Mouse (Mus musculus) liver, embryonic 15.5 days (tissue): ENCODE results near the gene Slc12a4. TPM values are rescaled to one million over a fixed set of nuclear protein-coding genes. Genes with fewer than 3 reads are reported as not detected.
A peak's percentile ranks its signal among the peaks of the same experiment; 100 is the strongest.

Experiments used
- ATAC-seq: fragments of 200-750 bp; cut with Nextera tagmentation; 2 replicates; pipeline ENCODE4 v1.8.0; 2017; ENCODE audit warnings: moderate number of reproducible peaks, mild to moderate bottlenecking, moderate library complexity; ENCODE audit not compliant: insufficient read depth
- H3K27ac ChIP-seq: fragments of 300-500 bp; sonication (generic); replicated peaks from 2 replicates; pipeline ENCODE4 v1.5.1; 2015; ENCODE audit warnings: mild to moderate bottlenecking, inconsistent platforms
- H3K27me3 ChIP-seq: fragments of 300-500 bp; sonication (generic); 2 replicates; pipeline ENCODE4 v1.6.1; 2015; ENCODE audit warnings: mild to moderate bottlenecking, inconsistent platforms
- H3K36me3 ChIP-seq: fragments of 300-500 bp; sonication (generic); replicated peaks from 2 replicates; pipeline ENCODE4 v1.6.1; 2015; ENCODE audit warnings: moderate library complexity, mild to moderate bottlenecking, inconsistent platforms
- H3K4me1 ChIP-seq: fragments of 300-500 bp; sonication (generic); replicated peaks from 2 replicates; pipeline ENCODE4 v1.6.1; 2015; ENCODE audit warnings: inconsistent platforms
- H3K4me2 ChIP-seq: fragments of 300-500 bp; sonication (generic); 2 replicates; pipeline ENCODE4 v1.6.1; 2015; ENCODE audit warnings: moderate library complexity, mild to moderate bottlenecking, inconsistent platforms
- H3K4me3 ChIP-seq: fragments of 300-500 bp; sonication (generic); replicated peaks from 2 replicates; pipeline ENCODE4 v1.5.1; 2015; ENCODE audit warnings: mild to moderate bottlenecking, inconsistent platforms
- H3K9ac ChIP-seq: fragments of 300-500 bp; sonication (generic); 2 replicates; pipeline ENCODE4 v1.6.1; 2015; ENCODE audit warnings: moderate library complexity, mild to moderate bottlenecking, inconsistent platforms
- H3K9me3 ChIP-seq: fragments of 300-500 bp; sonication (generic); replicated peaks from 2 replicates; pipeline ENCODE4 v1.6.1; 2016; ENCODE audit warnings: inconsistent platforms
- WGBS: fragments of 180-500 bp; shearing (Covaris S2); methylation state at CpG from one replicate; pipeline ENCODE4 v1.1.7; 2015; ENCODE audit warnings: mixed read lengths; ENCODE audit not compliant: insufficient replicate concordance; 5-methylcytosine and 5-hydroxymethylcytosine counted together
- polyA plus RNA-seq: library from polyadenylated mRNA; unstranded; fragments of >200 nt; fragmentation: Nextera tagmentation; extraction: Ambion mirVana; gene quantifications from 2 replicates; pipeline ENCODE4 v1.2.1, GENCODE M21; 2015

Gene Slc12a4
- polyA plus RNA-seq, 1 experiment from 2014 or later, result 10.6 TPM

DNA sequence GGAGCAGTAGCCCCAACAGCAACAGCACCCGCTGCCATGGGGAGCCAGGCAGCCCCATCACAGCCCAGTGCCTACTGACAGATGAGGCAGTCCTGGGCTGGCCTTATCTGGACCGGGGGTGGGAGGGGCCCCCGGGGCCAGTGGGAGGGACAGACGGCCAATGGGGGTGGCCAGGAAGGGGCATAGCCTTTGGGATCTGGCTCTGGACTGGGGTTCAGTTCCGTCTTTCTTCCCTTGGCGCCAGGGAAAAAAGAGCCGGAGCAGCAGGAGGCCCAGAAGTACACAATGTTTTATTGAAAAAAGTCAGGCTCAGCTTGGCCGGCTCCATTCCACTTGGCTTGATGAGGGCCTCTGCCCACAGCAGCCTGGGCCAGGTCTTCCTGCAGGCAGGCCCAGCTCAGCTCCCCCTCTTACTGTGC, 22.6 kb downstream of the Slc12a4 start, which contains the start of gene Lcat:
Lcat (minus strand) TSS at position 62 of the 419 bp plus-strand sequence.
- no peaks in the 10 kb centered on the region for H3K27me3 ChIP-seq
- peak; percentile 61 for ATAC-seq
- H3K36me3 ChIP-seq, result peaks cover 61% of the 10 kb centered on the region
- H3K4me2 ChIP-seq, result peak within 1 kb of the TSS; percentile 57
- H3K4me1 ChIP-seq, result peaks cover 18% of the 10 kb centered on the region
- no peaks in the 10 kb centered on the region for H3K9me3 ChIP-seq
- WGBS, result 55% methylated on average over 8 of the region's 8 CpGs
- no peak within 1 kb of the TSS for H3K9ac ChIP-seq
- peak within 1 kb of the TSS; percentile 72 for H3K27ac ChIP-seq
- H3K4me3 ChIP-seq, result peak within 1 kb of the TSS; percentile 38

DNA sequence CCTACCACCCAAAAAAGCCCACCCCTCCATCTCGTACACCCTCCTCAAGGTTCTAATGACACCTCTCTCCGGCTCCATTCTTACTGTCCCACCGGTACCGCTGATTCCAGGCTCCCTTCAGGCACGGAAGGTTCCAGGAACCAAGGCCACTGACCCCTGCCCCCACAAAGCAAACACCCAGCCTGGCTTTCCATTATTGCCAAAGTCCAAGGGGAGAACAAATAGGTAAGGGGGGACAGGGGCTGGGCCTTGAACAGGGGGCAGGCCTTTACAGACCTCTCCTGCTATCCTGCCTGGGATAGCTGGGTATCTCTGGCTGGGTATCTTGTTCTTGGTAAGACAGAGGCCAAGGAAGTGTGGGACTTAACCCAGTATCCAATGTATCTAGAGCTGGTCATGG, 23.4 kb downstream of the Slc12a4 start:
- 83% methylated on average over 5 of the region's 5 CpGs for WGBS

GRCm38 (mm10) chr8:105942026-105942425, 23.9 kb downstream of the Slc12a4 start:
- ATAC-seq, result no peak; the same call in 1 of the 2 replicates
- H3K27me3 ChIP-seq, result no peaks in the 10 kb centered on the region
- H3K9ac ChIP-seq, result no peak overlapping the region
- H3K4me1 ChIP-seq, result peaks cover 23% of the 10 kb centered on the region
- H3K36me3 ChIP-seq, result peaks cover 48% of the 10 kb centered on the region
- H3K9me3 ChIP-seq, result no peaks in the 10 kb centered on the region
- H3K4me3 ChIP-seq, result peak overlapping the region; percentile 38
- whole genome bisulfite sequencing, result 77% methylated on average over 11 of the region's 11 CpGs
- H3K4me2 ChIP-seq, result peak overlapping the region; percentile 57
- H3K27ac ChIP-seq, result peak overlapping the region; percentile 70

More for the DNA sequence above, 23.4 kb downstream of the Slc12a4 start:
- peaks cover 23% of the 10 kb centered on the region for H3K4me1 ChIP-seq
- H3K9me3 ChIP-seq, result no peaks in the 10 kb centered on the region
- peaks cover 53% of the 10 kb centered on the region for H3K36me3 ChIP-seq
- peak overlapping the region; percentile 72 for H3K27ac ChIP-seq
- peak overlapping the region; percentile 47 for H3K4me2 ChIP-seq
- peak overlapping the region; percentile 38 for H3K4me3 ChIP-seq
- no peaks in the 10 kb centered on the region for H3K27me3 ChIP-seq
- ATAC-seq, result peak; percentile 68
- H3K9ac ChIP-seq, result no peak overlapping the region

DNA sequence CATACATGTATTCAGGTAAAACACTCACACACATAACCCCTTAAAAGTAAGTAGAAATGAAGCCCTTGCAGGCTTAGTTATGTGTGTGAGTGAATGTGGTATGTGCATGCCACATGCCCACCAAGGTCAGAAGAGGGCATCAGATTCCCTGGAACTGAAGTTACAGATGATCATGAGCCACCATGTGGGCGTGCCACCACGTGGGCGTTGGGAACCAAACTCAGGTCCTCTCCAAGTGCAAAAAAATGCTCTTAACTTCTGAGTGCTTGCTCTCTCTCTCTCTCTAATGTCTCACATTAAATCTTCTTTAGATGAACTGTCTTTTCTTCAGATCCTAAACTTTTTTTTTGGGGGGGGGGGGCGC, 27.6 kb downstream of the Slc12a4 start, which contains the start of gene Psmb10:
Psmb10 (minus strand) TSS at position 139 of the 364 bp plus-strand sequence.
- Histone ChIP-seq H3K27me3 (no peaks in the 10 kb centered on the region), H3K9ac (peak within 1 kb of the TSS; percentile 72), H3K4me1 (peaks cover 38% of the 10 kb centered on the region), H3K4me2 (peak within 1 kb of the TSS; percentile 93), H3K4me3 (peak within 1 kb of the TSS; percentile 72), H3K9me3 (no peaks in the 10 kb centered on the region), H3K27ac (peak within 1 kb of the TSS; percentile 82), H3K36me3 (peaks cover 14% of the 10 kb centered on the region; the same call in 1 of the 2 replicates)
- ATAC-seq, result no peak
- WGBS, result 2% methylated on average over 4 of the region's 4 CpGs

DNA sequence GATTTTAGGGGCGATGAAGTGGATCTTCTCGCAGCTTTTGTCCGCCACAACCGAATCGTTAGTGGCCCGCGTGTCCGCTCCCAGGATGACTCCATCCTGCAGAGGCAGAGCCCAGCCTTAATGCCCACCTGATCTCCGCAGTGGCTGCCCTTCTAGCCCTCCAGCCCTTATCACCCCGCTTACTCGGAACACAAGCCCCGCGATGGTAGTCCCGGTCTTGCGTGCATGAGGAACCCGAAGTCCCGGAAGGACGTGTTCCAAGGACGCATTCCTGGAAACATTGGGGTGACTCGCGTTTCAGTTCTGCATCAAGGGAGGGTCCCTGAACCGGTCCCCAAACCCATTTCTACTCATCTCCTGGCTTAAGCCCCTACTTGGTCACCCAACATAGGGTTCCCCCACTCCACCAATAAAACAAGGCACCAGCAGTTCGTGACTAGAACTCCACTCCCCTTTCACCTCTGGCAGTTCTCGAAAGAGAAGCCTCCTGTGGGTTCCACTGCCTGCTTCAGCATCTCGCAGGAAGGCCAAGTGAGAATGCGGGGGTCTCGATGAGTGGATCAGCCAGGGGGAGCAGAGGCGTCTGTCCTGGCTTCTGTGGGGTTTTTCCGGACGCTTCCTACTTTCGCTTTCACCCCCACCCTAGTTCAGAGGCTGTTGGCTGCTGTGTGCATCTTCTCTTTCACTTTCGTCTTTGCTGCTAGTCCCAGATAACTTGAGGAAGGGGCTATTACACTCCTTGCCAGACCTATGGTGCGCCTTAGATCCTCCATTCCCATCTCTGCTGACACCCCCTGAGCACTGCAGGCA, 28.2 kb downstream of the Slc12a4 start:
- peak; percentile 14 for ATAC-seq
- WGBS, result under 1% methylated on average over 33 of the region's 33 CpGs

DNA sequence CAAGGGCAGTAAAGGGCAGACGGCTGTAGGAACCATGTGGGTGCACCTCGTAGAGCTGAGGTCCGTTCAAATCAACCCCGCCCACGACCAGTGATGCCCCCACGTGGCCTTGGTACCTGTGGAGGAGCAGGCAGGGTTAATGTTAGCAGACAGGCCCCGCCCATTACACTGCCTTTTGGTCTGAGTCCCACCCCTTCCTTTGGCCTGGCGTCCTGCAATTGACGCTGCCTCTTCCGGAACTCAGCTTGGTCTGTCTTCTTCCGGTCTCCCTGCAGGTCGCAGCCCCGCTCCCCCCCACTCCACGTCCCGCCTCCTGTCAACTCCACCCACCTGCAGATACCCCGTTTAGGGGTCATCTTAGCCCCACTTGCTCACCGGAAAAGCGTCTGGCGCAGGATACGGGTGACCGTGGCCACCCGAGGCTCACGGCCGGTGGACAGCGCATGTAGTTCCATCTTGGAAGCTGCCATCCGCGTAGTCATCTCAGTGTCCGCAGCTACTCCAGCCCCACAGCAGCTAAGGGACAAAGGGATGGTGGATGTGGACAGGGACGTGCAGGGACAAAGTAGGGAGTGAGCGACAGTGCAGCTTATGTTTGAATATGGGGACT, 28.9 kb downstream of the Slc12a4 start:
- peaks cover 34% of the 10 kb centered on the region for H3K4me1 ChIP-seq
- peak; percentile 71 for ATAC-seq
- H3K9ac ChIP-seq, result peak overlapping the region; percentile 72
- 0 out of 2 replicates have a peak, but pooled peaks cover 10% of the 10 kb centered on the region for H3K36me3 ChIP-seq
- H3K27me3 ChIP-seq, result no peaks in the 10 kb centered on the region
- no peaks in the 10 kb centered on the region for H3K9me3 ChIP-seq
- 1% methylated on average over 30 of the region's 30 CpGs for whole genome bisulfite sequencing
- peak overlapping the region; percentile 82 for H3K27ac ChIP-seq
- H3K4me2 ChIP-seq, result peak overlapping the region; percentile 93
- H3K4me3 ChIP-seq, result peak overlapping the region; percentile 72

More for the DNA sequence above, 28.2 kb downstream of the Slc12a4 start:
- no peaks in the 10 kb centered on the region for H3K9me3 ChIP-seq
- 0 out of 2 replicates have a peak, but pooled peaks cover 10% of the 10 kb centered on the region for H3K36me3 ChIP-seq
- H3K27me3 ChIP-seq, result no peaks in the 10 kb centered on the region
- peak overlapping the region; percentile 72 for H3K9ac ChIP-seq
- H3K4me2 ChIP-seq, result peak overlapping the region; percentile 93
- H3K4me3 ChIP-seq, result peak overlapping the region; percentile 72
- peaks cover 34% of the 10 kb centered on the region for H3K4me1 ChIP-seq
- H3K27ac ChIP-seq, result peak overlapping the region; percentile 82

- Histone ChIP-seq H3K27ac (peak overlapping the region; percentile 82), H3K27me3 (no peaks in the 10 kb centered on the region), H3K9me3 (no peaks in the 10 kb centered on the region), H3K4me1 (peaks cover 34% of the 10 kb centered on the region), H3K4me2 (peak overlapping the region; percentile 93), H3K4me3 (peak overlapping the region; percentile 72), H3K9ac (peak overlapping the region; percentile 72), H3K36me3 (0 out of 2 replicates have a peak, but pooled peaks cover 10% of the 10 kb centered on the region)
- WGBS, result 20% methylated on average over 7 of the region's 7 CpGs
- ATAC-seq, result no peak
Observed at GRCm38 (mm10) chr8:105935863-105936603, 29.9 kb downstream of the Slc12a4 start.

DNA sequence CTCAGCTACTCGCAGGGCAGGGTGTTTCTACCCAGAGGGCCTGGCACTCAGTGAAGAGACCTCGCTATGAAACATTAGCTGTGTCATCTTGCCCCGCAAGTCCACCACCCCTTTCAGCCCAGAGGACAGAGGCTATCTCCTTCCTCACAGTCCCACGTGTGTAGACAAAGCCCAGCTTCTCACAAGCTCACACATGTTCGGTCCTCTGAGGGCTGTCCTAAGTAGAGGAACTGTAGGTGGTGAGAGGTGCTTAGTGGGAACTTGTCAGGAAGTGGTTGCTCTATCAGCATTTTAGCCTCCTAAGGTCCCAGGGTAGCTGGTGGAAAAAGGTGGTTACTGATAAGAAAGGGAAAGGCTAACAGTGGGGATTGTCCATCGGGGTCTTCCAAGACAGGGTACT, 30.8 kb downstream of the Slc12a4 start:
- Histone ChIP-seq H3K27ac (peak overlapping the region; percentile 82), H3K36me3 (peaks cover 14% of the 10 kb centered on the region; the same call in 1 of the 2 replicates), H3K9ac (no peak overlapping the region), H3K27me3 (no peaks in the 10 kb centered on the region), H3K4me1 (peaks cover 41% of the 10 kb centered on the region), H3K4me2 (peak overlapping the region; percentile 27; the same call in 1 of the 2 replicates), H3K9me3 (no peaks in the 10 kb centered on the region), H3K4me3 (no peak overlapping the region)
- no peak for ATAC-seq
- WGBS, result 21% methylated on average over 6 of the region's 6 CpGs

DNA sequence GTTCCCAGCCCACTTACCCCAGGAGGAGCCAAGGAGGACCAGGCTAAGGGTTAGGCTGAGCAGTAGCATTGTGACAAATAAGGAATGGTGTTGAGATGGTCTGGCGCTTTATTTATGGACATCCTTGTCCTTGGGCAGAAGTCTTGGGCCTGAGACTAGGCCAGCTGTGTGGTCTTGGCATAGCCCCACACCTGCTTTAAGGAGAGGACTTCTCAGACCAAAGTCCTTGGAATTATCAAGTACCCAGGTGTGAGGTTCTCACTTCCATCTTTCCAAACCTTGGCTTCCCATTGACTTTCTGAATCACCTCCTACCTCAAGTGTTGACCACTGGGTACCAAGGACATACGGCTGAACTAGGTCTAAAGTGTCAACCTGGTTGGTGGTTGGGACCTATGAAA, 32.1 kb downstream of the Slc12a4 start, which contains the start of gene Ctrl:
Ctrl (minus strand) TSS at position 101 of the 400 bp plus-strand sequence.
- 76% methylated on average over 2 of the region's 2 CpGs for WGBS
- Histone ChIP-seq H3K27ac (no peak within 1 kb of the TSS), H3K27me3 (no peaks in the 10 kb centered on the region), H3K36me3 (peaks cover 17% of the 10 kb centered on the region), H3K9ac (no peak within 1 kb of the TSS), H3K4me1 (peaks cover 38% of the 10 kb centered on the region), H3K9me3 (no peaks in the 10 kb centered on the region), H3K4me2 (no peak within 1 kb of the TSS), H3K4me3 (no peak within 1 kb of the TSS)
- ATAC-seq, result no peak

DNA sequence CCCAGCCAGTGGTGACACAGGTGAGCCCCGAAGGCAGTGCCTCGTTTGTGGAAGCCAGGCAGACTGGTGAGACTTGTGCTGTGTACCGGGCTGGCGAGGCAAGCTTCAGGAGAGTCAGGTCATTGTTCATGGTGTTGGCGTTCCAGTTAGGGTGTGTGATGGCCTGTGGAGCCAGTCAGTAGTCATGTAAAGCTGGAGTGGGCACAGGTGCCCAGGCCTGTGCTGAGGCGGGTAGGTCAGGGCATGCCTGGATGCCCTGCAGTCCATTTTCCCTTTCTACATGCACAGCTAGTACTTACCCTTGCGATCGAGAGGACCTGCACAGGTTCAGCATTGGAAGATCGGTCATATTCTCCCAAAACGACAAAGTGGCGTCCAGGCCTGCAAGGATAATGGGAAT, 33.4 kb downstream of the Slc12a4 start:
- Histone ChIP-seq H3K9ac (no peak overlapping the region), H3K27me3 (no peaks in the 10 kb centered on the region), H3K36me3 (peaks cover 18% of the 10 kb centered on the region), H3K4me2 (no peak overlapping the region), H3K4me3 (no peak overlapping the region), H3K27ac (no peak overlapping the region), H3K4me1 (peaks cover 34% of the 10 kb centered on the region), H3K9me3 (no peaks in the 10 kb centered on the region)
- no peak for ATAC-seq
- 84% methylated on average over 11 of the region's 11 CpGs for WGBS
